Mouse (Mus musculus): Measurements from ENCODE around the gene Hist1h2bh.
"Not testable (repeated sequence)": the region's sequence is repeated elsewhere in the genome, so short reads cannot be mapped to it uniquely, and the experiment has no call there.

The Hist1h2bh gene

GRCm38 (mm10) chr13:23542999-23543607 is at the start of gene Hist1h2bh:
Gene Hist1h2bh, minus strand, starts transcription at chr13:23543392.
- DNase-seq (ENCODE audit: low read depth, low spot score), result not testable (repeated sequence)

- no peak for DNase-seq (ENCODE audit: low read depth, low spot score)
Measured at GRCm38 (mm10) chr13:23592614-23593013, 49.4 kb upstream of the Hist1h2bh start.

- not testable (repeated sequence) for DNase-seq (ENCODE audit: low read depth, low spot score)
Measured at GRCm38 (mm10) chr13:23591886-23592285, 48.7 kb upstream of the Hist1h2bh start.

- no peak for DNase-seq (ENCODE audit: low read depth, low spot score)
Measured at GRCm38 (mm10) chr13:23591206-23591605, 48.0 kb upstream of the Hist1h2bh start.

GRCm38 (mm10) chr13:23586940-23587225 is 43.7 kb upstream of the Hist1h2bh start:
- no peak for DNase-seq (ENCODE audit: low read depth, low spot score)

GRCm38 (mm10) chr13:23586099-23586939 is 43.1 kb upstream of the Hist1h2bh start:
- DNase-seq (ENCODE audit: low read depth, low spot score), result no peak

GRCm38 (mm10) chr13:23585442-23586098 is 42.4 kb upstream of the Hist1h2bh start:
- peak; percentile 92 for DNase-seq (ENCODE audit: low read depth, low spot score)

GRCm38 (mm10) chr13:23585029-23585441 is 41.8 kb upstream of the Hist1h2bh start:
- DNase-seq (ENCODE audit: low read depth, low spot score), result no peak

GRCm38 (mm10) chr13:23584331-23584730 is 41.1 kb upstream of the Hist1h2bh start:
- no peak for DNase-seq (ENCODE audit: low read depth, low spot score)

- no peak for DNase-seq (ENCODE audit: low read depth, low spot score)
Measured at GRCm38 (mm10) chr13:23583387-23584068, 40.3 kb upstream of the Hist1h2bh start.

- no peak for DNase-seq (ENCODE audit: low read depth, low spot score)
Measured at GRCm38 (mm10) chr13:23582219-23583056, 39.2 kb upstream of the Hist1h2bh start.

GRCm38 (mm10) chr13:23581408-23582218 is 38.4 kb upstream of the Hist1h2bh start, which contains the start of gene Hist1h4d:
Gene Hist1h4d, plus strand, starts transcription at chr13:23581598.
- peak; percentile 96 for DNase-seq (ENCODE audit: low read depth, low spot score)

- DNase-seq (ENCODE audit: low read depth, low spot score), result no peak
Measured at GRCm38 (mm10) chr13:23577835-23578234, 34.6 kb upstream of the Hist1h2bh start.

- no peak for DNase-seq (ENCODE audit: low read depth, low spot score)
Measured at GRCm38 (mm10) chr13:23576906-23577639, 33.9 kb upstream of the Hist1h2bh start.

GRCm38 (mm10) chr13:23576351-23576881 is 33.2 kb upstream of the Hist1h2bh start:
- DNase-seq (ENCODE audit: low read depth, low spot score), result no peak

GRCm38 (mm10) chr13:23575864-23576313 is 32.7 kb upstream of the Hist1h2bh start:
- DNase-seq (ENCODE audit: low read depth, low spot score), result not testable (repeated sequence)

GRCm38 (mm10) chr13:23575271-23575851 is 32.2 kb upstream of the Hist1h2bh start, which contains the start of gene Hist1h3d:
Gene Hist1h3d, plus strand, starts transcription at chr13:23575763.
- DNase-seq (ENCODE audit: low read depth, low spot score), result peak; percentile 77

GRCm38 (mm10) chr13:23574546-23575170 is 31.5 kb upstream of the Hist1h2bh start:
- not testable (repeated sequence) for DNase-seq (ENCODE audit: low read depth, low spot score)

Measured in brain, embryonic 18.5 days (tissue).